Mouse (Mus musculus) neural tube, embryonic 14.5 days (tissue): ENCODE measurements around the gene Alk. TPM values are rescaled to one million over a fixed set of nuclear protein-coding genes. Genes with fewer than 3 reads are reported as not detected.

ENCODE experiments used
- ATAC-seq: fragments of 200-750 bp; cut with Nextera tagmentation; 2 replicates; pipeline ENCODE4 v1.8.0; 2017; ENCODE audit warnings: low read depth, mild to moderate bottlenecking, moderate TSS enrichment, moderate library complexity
- H3K27ac ChIP-seq: fragments of 300-500 bp; sonication (generic); 2 replicates; pipeline ENCODE4 v1.5.1; 2014; ENCODE audit warnings: low read depth, mild to moderate bottlenecking, control low read depth, low read length, moderate library complexity, mixed read lengths
- H3K27me3 ChIP-seq: fragments of 300-500 bp; sonication (generic); 2 replicates; pipeline ENCODE4 v1.6.1; 2014; ENCODE audit warnings: low read length; ENCODE audit not compliant: control insufficient read depth, insufficient read depth
- H3K36me3 ChIP-seq: fragments of 300-500 bp; sonication (generic); 2 replicates; pipeline ENCODE4 v1.6.1; 2014; ENCODE audit warnings: low read length, mixed read lengths; ENCODE audit not compliant: control insufficient read depth, insufficient read depth
- H3K4me1 ChIP-seq: fragments of 300-500 bp; sonication (generic); 2 replicates; pipeline ENCODE4 v1.6.1; 2014; ENCODE audit warnings: low read length; ENCODE audit not compliant: control insufficient read depth, insufficient read depth
- H3K4me2 ChIP-seq: fragments of 300-500 bp; sonication (generic); 2 replicates; pipeline ENCODE4 v1.6.1; 2014; ENCODE audit warnings: mild to moderate bottlenecking, low read depth, low read length, control low read depth
- H3K4me3 ChIP-seq: fragments of 300-500 bp; sonication (generic); 2 replicates; pipeline ENCODE4 v1.5.1; 2014; ENCODE audit warnings: low read depth, low read length, control low read depth, mixed read lengths
- H3K9ac ChIP-seq: fragments of 300-500 bp; sonication (generic); replicated peaks from 2 replicates; pipeline ENCODE4 v1.6.1; 2014; ENCODE audit warnings: low read depth, mild to moderate bottlenecking, control low read depth, low read length, mixed read lengths
- H3K9me3 ChIP-seq: fragments of 300-500 bp; sonication (generic); 2 replicates; pipeline ENCODE4 v1.6.1; 2016; ENCODE audit warnings: low read length; ENCODE audit not compliant: control insufficient read depth
- WGBS: fragments of 180-500 bp; shearing (Covaris S2); extraction: QIAGEN DNeasy Blood & Tissue Kit; methylation state at CpG from one replicate; pipeline ENCODE4 v1.1.7; 2014; 5-methylcytosine and 5-hydroxymethylcytosine counted together
- polyA plus RNA-seq: library from polyadenylated mRNA; unstranded; fragments of >200 nt; fragmentation: Nextera tagmentation; extraction: Ambion mirVana; gene quantifications from 2 replicates; pipeline ENCODE4 v1.2.1, GENCODE M21; 2014

The Alk gene
- polyA plus RNA-seq, 1 experiment from 2014 or later: 5.2 TPM

GRCm38 (mm10) chr17:72603118-72603885, 1.1 kb downstream of the Alk start:
- Histone ChIP-seq H3K9ac (peak overlapping the region; percentile 55), H3K4me2 (peak overlapping the region; percentile 93), H3K4me3 (peak overlapping the region; percentile 56), H3K9me3 (no peaks in the 10 kb centered on the region), H3K27me3 (peaks cover 4% of the 10 kb centered on the region), H3K4me1 (peaks cover 11% of the 10 kb centered on the region), H3K27ac (peak overlapping the region; percentile 10; the same call in 1 of the 2 replicates), H3K36me3 (no peaks in the 10 kb centered on the region)
- under 1% methylated on average over 40 of the region's 40 CpGs for WGBS
- ATAC-seq: peak; percentile 26

GRCm38 (mm10) chr17:72600806-72601205, 3.6 kb downstream of the Alk start:
- peak overlapping the region; percentile 24; the same call in 1 of the 2 replicates for H3K4me2 ChIP-seq
- peaks cover 4% of the 10 kb centered on the region for H3K27me3 ChIP-seq
- WGBS: 83% methylated on average over 5 of the region's 5 CpGs
- no peaks in the 10 kb centered on the region for H3K36me3 ChIP-seq
- no peak overlapping the region for H3K9ac ChIP-seq
- H3K27ac ChIP-seq: no peak overlapping the region
- no peaks in the 10 kb centered on the region for H3K9me3 ChIP-seq
- H3K4me3 ChIP-seq: no peak overlapping the region
- peaks cover 11% of the 10 kb centered on the region for H3K4me1 ChIP-seq
- ATAC-seq: no peak

- H3K27ac ChIP-seq: no peak overlapping the region
- no peaks in the 10 kb centered on the region for H3K9me3 ChIP-seq
- no peaks in the 10 kb centered on the region for H3K27me3 ChIP-seq
- H3K4me2 ChIP-seq: no peak overlapping the region
- no peaks in the 10 kb centered on the region for H3K36me3 ChIP-seq
- ATAC-seq: no peak
- H3K4me1 ChIP-seq: no peaks in the 10 kb centered on the region
- no peak overlapping the region for H3K4me3 ChIP-seq
- WGBS: 83% methylated on average over 3 of the region's 3 CpGs
- no peak overlapping the region for H3K9ac ChIP-seq
Observed at GRCm38 (mm10) chr17:72587671-72588070, 16.8 kb downstream of the Alk start.

- no peak for ATAC-seq
- H3K4me2 ChIP-seq: no peak overlapping the region
- H3K36me3 ChIP-seq: no peaks in the 10 kb centered on the region
- H3K4me1 ChIP-seq: no peaks in the 10 kb centered on the region
- H3K27ac ChIP-seq: no peak overlapping the region
- no peak overlapping the region for H3K4me3 ChIP-seq
- WGBS: 66% methylated on average over 4 of the region's 4 CpGs
- no peaks in the 10 kb centered on the region for H3K9me3 ChIP-seq
- H3K27me3 ChIP-seq: no peaks in the 10 kb centered on the region
- no peak overlapping the region for H3K9ac ChIP-seq
Observed at GRCm38 (mm10) chr17:72580142-72580541, 24.3 kb downstream of the Alk start.

GRCm38 (mm10) chr17:72579321-72579720, 25.1 kb downstream of the Alk start:
- H3K27me3 ChIP-seq: no peaks in the 10 kb centered on the region
- no peak overlapping the region for H3K4me2 ChIP-seq
- no peak overlapping the region for H3K9ac ChIP-seq
- no peak overlapping the region for H3K4me3 ChIP-seq
- WGBS: 72% methylated on average over 9 of the region's 9 CpGs
- H3K36me3 ChIP-seq: no peaks in the 10 kb centered on the region
- H3K4me1 ChIP-seq: no peaks in the 10 kb centered on the region
- no peak overlapping the region for H3K27ac ChIP-seq
- H3K9me3 ChIP-seq: no peaks in the 10 kb centered on the region
- no peak for ATAC-seq

GRCm38 (mm10) chr17:72571379-72571778, 33.0 kb downstream of the Alk start:
- H3K27ac ChIP-seq: no peak overlapping the region
- H3K4me1 ChIP-seq: no peaks in the 10 kb centered on the region
- H3K4me2 ChIP-seq: no peak overlapping the region
- WGBS: 49% methylated on average over 2 of the region's 2 CpGs
- H3K36me3 ChIP-seq: no peaks in the 10 kb centered on the region
- H3K27me3 ChIP-seq: no peaks in the 10 kb centered on the region
- no peak overlapping the region for H3K9ac ChIP-seq
- no peak for ATAC-seq
- no peaks in the 10 kb centered on the region for H3K9me3 ChIP-seq
- H3K4me3 ChIP-seq: no peak overlapping the region

GRCm38 (mm10) chr17:72569491-72569890, 34.9 kb downstream of the Alk start:
- Histone ChIP-seq H3K27me3 (no peaks in the 10 kb centered on the region), H3K9ac (no peak overlapping the region), H3K4me3 (no peak overlapping the region), H3K4me1 (no peaks in the 10 kb centered on the region), H3K9me3 (no peaks in the 10 kb centered on the region), H3K4me2 (0 out of 2 replicates have a peak overlapping the region, but pooled peaks have one; percentile 1), H3K27ac (no peak overlapping the region), H3K36me3 (no peaks in the 10 kb centered on the region)
- 42% methylated on average over 10 of the region's 10 CpGs for WGBS
- ATAC-seq: no peak

- ATAC-seq: no peak
- Histone ChIP-seq H3K9ac (no peak overlapping the region), H3K9me3 (no peaks in the 10 kb centered on the region)
Observed at GRCm38 (mm10) chr17:72563423-72563822, 41.0 kb downstream of the Alk start.

GRCm38 (mm10) chr17:72561471-72561870, 43.0 kb downstream of the Alk start:
- Histone ChIP-seq H3K4me3 (no peak overlapping the region), H3K9me3 (no peaks in the 10 kb centered on the region), H3K36me3 (no peaks in the 10 kb centered on the region), H3K4me2 (no peak overlapping the region), H3K4me1 (no peaks in the 10 kb centered on the region), H3K27ac (no peak overlapping the region), H3K27me3 (no peaks in the 10 kb centered on the region), H3K9ac (no peak overlapping the region)
- ATAC-seq: no peak
- WGBS: 33% methylated on average over 3 of the region's 3 CpGs

More at GRCm38 (mm10) chr17:72563423-72563822, 41.0 kb downstream of the Alk start:
- H3K4me1 ChIP-seq: no peaks in the 10 kb centered on the region
- no peak overlapping the region for H3K4me3 ChIP-seq
- no peaks in the 10 kb centered on the region for H3K27me3 ChIP-seq
- WGBS: 68% methylated on average over 5 of the region's 5 CpGs
- H3K27ac ChIP-seq: no peak overlapping the region
- no peak overlapping the region for H3K4me2 ChIP-seq
- no peaks in the 10 kb centered on the region for H3K36me3 ChIP-seq
